Mouse (Mus musculus) midbrain, embryonic 10.5 days (tissue): ENCODE measurements around the gene Wdr77. TPM values are rescaled to one million over a fixed set of nuclear protein-coding genes. Genes with fewer than 3 reads are reported as not detected.
"Not testable (repeated sequence)": the region's sequence is repeated elsewhere in the genome, so short reads cannot be mapped to it uniquely, and the experiment has no call there.

Experiments used
- DNase-seq: peaks from one replicate; pipeline ENCODE4 v3.0.0-alpha.2; 2017; ENCODE audit warnings: low spot score
- H3K27ac ChIP-seq: fragments of 300-500 bp; sonication (generic); replicated peaks from 2 replicates; pipeline ENCODE4 v1.5.1; 2016; ENCODE audit warnings: mild to moderate bottlenecking
- H3K27me3 ChIP-seq: fragments of 300-500 bp; sonication (generic); 2 replicates; pipeline ENCODE4 v1.6.1; 2016; ENCODE audit warnings: low read depth, mild to moderate bottlenecking; ENCODE audit not compliant: poor library complexity, severe bottlenecking
- H3K36me3 ChIP-seq: fragments of 300-500 bp; sonication (generic); 2 replicates; pipeline ENCODE4 v1.6.1; 2016; ENCODE audit warnings: mild to moderate bottlenecking, moderate library complexity
- H3K4me1 ChIP-seq: fragments of 300-500 bp; sonication (generic); 2 replicates; pipeline ENCODE4 v1.6.1; 2016
- H3K4me3 ChIP-seq: fragments of 300-500 bp; sonication (generic); 2 replicates; pipeline ENCODE4 v1.5.1; 2016; ENCODE audit warnings: mild to moderate bottlenecking, moderate library complexity
- H3K9me3 ChIP-seq: fragments of 300-500 bp; sonication (generic); replicated peaks from 2 replicates; pipeline ENCODE4 v1.6.1; 2016; ENCODE audit warnings: mild to moderate bottlenecking
- WGBS: fragments of 180-500 bp; shearing (Covaris S2); methylation state at CpG from one replicate; pipeline ENCODE4 v1.1.7; 2016; 5-methylcytosine and 5-hydroxymethylcytosine counted together
- polyA plus RNA-seq: library from polyadenylated mRNA; unstranded; fragments of >200 nt; fragmentation: Nextera tagmentation; extraction: Ambion mirVana; gene quantifications from 2 replicates; pipeline ENCODE4 v1.2.1, GENCODE M21; 2016

The Wdr77 gene
- polyA plus RNA-seq: 166 and 188 TPM in 2 replicates

DNA sequence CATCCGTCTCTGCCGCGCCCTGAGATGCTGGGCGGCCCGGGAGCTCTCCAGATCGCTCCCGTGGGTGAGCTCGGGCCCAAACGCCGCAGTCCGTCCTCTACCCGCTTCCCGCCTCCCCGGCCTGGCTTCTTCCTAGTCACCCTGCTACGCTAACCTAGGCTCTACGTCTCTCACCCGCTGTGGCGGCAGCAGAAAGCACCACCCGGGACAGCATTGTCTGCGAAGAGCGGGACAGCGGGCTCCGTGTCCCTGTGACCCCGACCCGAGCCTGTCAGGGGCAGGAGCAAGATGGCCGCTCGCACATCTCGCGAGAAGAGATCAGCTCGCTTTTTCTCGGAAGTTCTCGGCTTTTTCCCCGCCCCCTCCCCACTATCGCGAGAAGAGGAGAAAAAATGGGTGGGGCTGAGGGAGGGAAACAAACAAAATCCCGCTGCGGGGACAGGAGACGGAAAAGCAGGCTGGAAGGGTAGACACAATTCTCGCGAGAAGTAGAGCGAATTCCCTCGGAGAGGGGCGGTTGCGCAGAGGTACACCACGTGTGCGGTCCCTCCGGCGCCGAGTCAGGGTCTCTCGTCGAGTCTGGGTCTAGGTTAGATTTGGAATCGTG lies at the start of gene Wdr77:
Gene Wdr77, plus strand, starts transcription at position 396 of the 607 bp plus-strand sequence.
- Histone ChIP-seq H3K27me3 (no peaks in the 10 kb centered on the region), H3K9me3 (no peaks in the 10 kb centered on the region), H3K4me1 (peaks cover 26% of the 10 kb centered on the region), H3K27ac (peak within 1 kb of the TSS; percentile 90), H3K36me3 (peaks cover 70% of the 10 kb centered on the region), H3K4me3 (peak within 1 kb of the TSS; percentile 66)
- WGBS: under 1% methylated on average over 52 of the region's 52 CpGs
- DNase-seq: peak; percentile 99

GRCm38 (mm10) chr3:105910519-105911190 lies 48.5 kb upstream of the Wdr77 start:
- Histone ChIP-seq H3K36me3 (no peaks in the 10 kb centered on the region), H3K9me3 (no peaks in the 10 kb centered on the region), H3K4me1 (peaks cover 8% of the 10 kb centered on the region; the same call in 1 of the 2 replicates), H3K4me3 (no peak overlapping the region), H3K27ac (no peak overlapping the region), H3K27me3 (no peaks in the 10 kb centered on the region)
- 86% methylated on average over 11 of the region's 11 CpGs for WGBS
- no peak for DNase-seq

DNA sequence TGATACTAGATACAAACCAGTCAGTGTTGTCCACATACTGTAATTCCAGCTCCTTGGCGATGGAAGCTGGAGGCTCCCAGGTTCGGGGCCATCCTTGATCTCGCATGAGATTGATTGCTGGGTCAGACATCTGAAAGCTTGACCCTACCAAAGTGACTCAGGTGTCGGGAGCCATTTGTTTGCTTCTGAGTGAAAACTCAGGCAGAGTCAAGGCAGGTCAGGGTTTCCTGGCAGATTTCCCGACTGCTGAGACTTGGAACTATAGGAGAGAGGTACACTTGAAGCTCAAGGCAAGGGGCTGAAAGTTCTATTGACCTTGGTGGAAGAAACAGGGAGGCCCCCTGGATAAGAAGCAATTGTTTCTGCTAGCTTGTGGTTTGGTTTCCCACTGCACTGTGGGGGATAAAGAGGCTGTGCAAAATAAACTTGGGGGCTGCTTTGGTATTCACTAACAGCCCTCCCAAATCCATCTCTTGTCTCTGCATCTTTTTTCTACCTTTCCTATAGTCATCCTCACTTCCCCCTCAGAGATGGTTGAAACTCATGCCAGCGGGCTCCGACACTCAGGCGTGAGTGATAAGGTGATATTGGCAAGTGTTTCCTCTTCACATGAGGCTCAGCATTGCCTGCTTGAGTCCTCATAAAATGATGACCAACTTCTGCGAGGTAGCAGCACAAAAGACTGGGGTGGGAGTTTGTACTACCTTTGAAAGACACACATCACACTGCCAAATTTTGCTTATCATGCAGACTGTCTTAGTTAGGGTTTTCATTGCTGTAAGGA lies 46.9 kb upstream of the Wdr77 start:
- peaks cover 8% of the 10 kb centered on the region; the same call in 1 of the 2 replicates for H3K4me1 ChIP-seq
- no peaks in the 10 kb centered on the region for H3K27me3 ChIP-seq
- H3K9me3 ChIP-seq: no peaks in the 10 kb centered on the region
- H3K27ac ChIP-seq: no peak overlapping the region
- H3K36me3 ChIP-seq: no peaks in the 10 kb centered on the region
- no peak for DNase-seq
- 84% methylated on average over 9 of the region's 9 CpGs for WGBS
- H3K4me3 ChIP-seq: no peak overlapping the region

DNA sequence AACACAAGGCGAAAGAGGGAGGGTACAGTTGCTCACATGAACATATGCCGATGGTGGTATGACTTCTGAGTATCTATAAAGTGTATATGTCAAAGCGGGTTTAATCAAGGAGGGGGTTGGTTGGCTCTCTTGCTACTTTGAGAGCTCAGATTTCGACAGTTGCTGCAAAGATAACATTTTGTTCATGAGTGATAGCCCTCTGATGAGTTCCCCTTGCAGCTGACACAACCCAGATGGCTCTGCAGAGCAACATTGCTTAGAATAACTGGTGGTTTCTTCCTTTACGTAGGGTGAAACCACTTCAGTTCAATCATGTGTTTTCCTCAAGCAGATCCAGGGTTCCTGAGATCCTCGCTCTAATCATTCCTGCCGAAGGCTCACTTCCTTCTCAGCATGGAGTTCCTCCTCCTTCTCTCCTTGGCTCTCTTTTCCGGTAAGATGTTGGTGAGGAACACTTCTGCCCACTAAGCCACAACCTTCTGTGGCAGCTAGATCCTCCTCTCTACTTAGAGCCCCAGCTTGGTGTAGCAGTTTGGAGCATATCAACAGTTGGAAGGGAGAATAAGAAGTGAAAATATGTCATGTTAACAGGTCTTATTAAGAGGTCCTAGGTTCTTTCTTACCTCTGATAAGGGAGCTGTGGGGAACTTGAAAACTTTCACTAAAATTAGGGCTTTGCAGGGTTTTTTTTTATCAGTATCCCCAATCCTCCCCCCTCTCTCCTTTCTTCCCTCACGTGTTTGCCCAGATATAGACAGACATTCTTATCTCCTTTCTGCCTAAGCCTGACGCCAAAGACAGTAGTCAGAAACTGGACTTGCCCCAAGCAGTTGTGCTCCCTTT lies 45.1 kb upstream of the Wdr77 start:
- H3K36me3 ChIP-seq: no peaks in the 10 kb centered on the region
- H3K4me1 ChIP-seq: 0 out of 2 replicates have a peak, but pooled peaks cover 4% of the 10 kb centered on the region
- H3K9me3 ChIP-seq: no peaks in the 10 kb centered on the region
- 77% methylated on average over 10 of the region's 10 CpGs for WGBS
- no peaks in the 10 kb centered on the region for H3K27me3 ChIP-seq
- H3K27ac ChIP-seq: no peak overlapping the region
- DNase-seq: no peak
- H3K4me3 ChIP-seq: no peak overlapping the region

- Histone ChIP-seq H3K4me3 (no peak overlapping the region), H3K4me1 (0 out of 2 replicates have a peak, but pooled peaks cover 4% of the 10 kb centered on the region), H3K27ac (no peak overlapping the region), H3K27me3 (no peaks in the 10 kb centered on the region), H3K36me3 (no peaks in the 10 kb centered on the region), H3K9me3 (no peaks in the 10 kb centered on the region)
- 45% methylated on average over 1 of the region's 1 CpGs for WGBS
- DNase-seq: no peak
These were observed 43.9 kb upstream of the Wdr77 start for GRCm38 (mm10) chr3:105915281-105915680.

DNA sequence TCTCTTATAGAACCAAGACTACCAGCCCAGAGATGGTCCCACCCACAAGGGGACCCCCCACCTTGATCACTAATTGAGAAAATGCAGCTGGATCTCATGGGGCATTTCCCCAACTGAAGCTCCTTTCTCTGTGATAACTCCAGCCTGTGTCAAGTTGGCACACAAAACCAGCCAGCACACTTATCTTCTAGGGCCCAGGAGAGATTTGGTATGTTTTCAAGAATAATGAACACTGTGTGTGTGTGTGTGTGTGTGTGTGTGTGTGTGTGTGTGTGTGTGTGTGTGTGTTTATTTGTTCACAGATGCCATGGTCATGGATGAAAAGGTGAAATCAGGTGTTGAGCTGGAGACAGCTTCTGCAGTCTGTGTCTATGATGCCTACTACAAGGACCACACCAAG lies 42.7 kb upstream of the Wdr77 start:
- not testable (repeated sequence) for H3K27me3 ChIP-seq, H3K9me3 ChIP-seq, H3K36me3 ChIP-seq, H3K27ac ChIP-seq, H3K4me1 ChIP-seq, DNase-seq, H3K4me3 ChIP-seq

GRCm38 (mm10) chr3:105917656-105918354 lies 41.4 kb upstream of the Wdr77 start:
- 69% methylated on average over 10 of the region's 10 CpGs for WGBS
- Histone ChIP-seq H3K27me3 (no peaks in the 10 kb centered on the region), H3K27ac (no peak overlapping the region), H3K4me3 (no peak overlapping the region), H3K4me1 (0 out of 2 replicates have a peak, but pooled peaks cover 4% of the 10 kb centered on the region), H3K9me3 (no peaks in the 10 kb centered on the region), H3K36me3 (no peaks in the 10 kb centered on the region)
- DNase-seq: peak; percentile 28

GRCm38 (mm10) chr3:105918355-105918745 lies 40.8 kb upstream of the Wdr77 start:
- H3K4me1 ChIP-seq: 0 out of 2 replicates have a peak, but pooled peaks cover 4% of the 10 kb centered on the region
- H3K9me3 ChIP-seq: no peaks in the 10 kb centered on the region
- no peak for DNase-seq
- 80% methylated on average over 3 of the region's 3 CpGs for WGBS
- H3K36me3 ChIP-seq: no peaks in the 10 kb centered on the region
- no peak overlapping the region for H3K4me3 ChIP-seq
- no peak overlapping the region for H3K27ac ChIP-seq
- no peaks in the 10 kb centered on the region for H3K27me3 ChIP-seq

DNA sequence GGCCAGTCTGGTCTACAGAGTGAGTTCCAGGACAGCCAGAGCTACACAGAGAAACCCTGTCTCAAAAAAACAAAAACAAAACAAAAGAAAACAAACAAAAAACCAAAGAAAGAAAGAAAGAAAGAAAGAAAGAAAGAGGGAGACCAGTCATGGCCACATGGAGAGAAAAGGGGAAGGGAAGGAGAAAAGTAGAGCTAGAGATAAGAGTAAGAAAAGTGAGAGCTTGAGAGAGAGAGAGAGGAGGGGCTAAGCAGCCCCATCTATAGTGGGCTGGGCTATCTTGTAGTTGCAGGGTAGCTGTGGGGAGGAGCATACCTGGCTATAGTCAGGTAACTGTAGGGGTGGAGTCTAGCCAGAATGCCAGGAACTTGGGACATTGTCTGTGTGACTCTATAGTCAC lies 38.4 kb upstream of the Wdr77 start:
- not testable (repeated sequence) for H3K4me1 ChIP-seq, DNase-seq

GRCm38 (mm10) chr3:105921959-105922358 lies 37.2 kb upstream of the Wdr77 start:
- Histone ChIP-seq H3K36me3 (no peaks in the 10 kb centered on the region), H3K9me3 (no peaks in the 10 kb centered on the region), H3K27me3 (no peaks in the 10 kb centered on the region), H3K4me3 (no peak overlapping the region), H3K27ac (no peak overlapping the region), H3K4me1 (0 out of 2 replicates have a peak, but pooled peaks cover 4% of the 10 kb centered on the region)
- WGBS: 82% methylated on average over 2 of the region's 2 CpGs
- no peak for DNase-seq

More for the DNA sequence above, 38.4 kb upstream of the Wdr77 start:
- H3K9me3 ChIP-seq, H3K27me3 ChIP-seq, H3K36me3 ChIP-seq, H3K4me3 ChIP-seq, H3K27ac ChIP-seq: not testable (repeated sequence)

GRCm38 (mm10) chr3:105924616-105925015 lies 34.6 kb upstream of the Wdr77 start:
- no peak for DNase-seq
- Histone ChIP-seq H3K4me3 (no peak overlapping the region), H3K27me3 (no peaks in the 10 kb centered on the region), H3K9me3 (no peaks in the 10 kb centered on the region), H3K4me1 (no peaks in the 10 kb centered on the region), H3K36me3 (no peaks in the 10 kb centered on the region), H3K27ac (no peak overlapping the region)
- 87% methylated on average over 9 of the region's 9 CpGs for WGBS
